In the genomic region with DNA sequence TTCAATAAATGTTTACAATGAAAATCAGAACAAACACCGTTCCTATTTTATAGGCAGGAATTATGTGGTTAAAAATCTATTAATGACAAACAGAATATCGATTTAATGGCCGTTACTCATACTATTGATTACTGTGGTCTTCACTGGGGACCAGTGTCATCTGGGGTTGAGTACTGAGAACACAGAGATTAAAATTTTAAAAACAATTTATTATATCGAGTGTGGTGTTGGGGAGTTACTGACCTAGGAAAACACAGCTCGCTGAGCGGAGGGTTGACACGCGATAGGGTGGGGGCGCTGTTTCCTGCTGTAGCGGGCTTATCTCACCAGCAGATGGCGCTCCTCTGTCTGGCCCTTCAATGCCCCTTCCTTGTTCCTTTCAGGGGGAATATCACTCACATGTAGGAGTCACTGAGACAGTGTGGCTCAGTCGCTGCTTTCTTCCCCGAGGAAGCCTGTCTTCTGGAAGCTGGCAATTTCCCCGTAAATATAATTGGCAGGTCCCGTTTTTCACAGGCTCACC, we compare ENCODE assay signal across 8 mouse cellular contexts.
DNase-seq lines count a peak whose midpoint lies in the region; ATAC-seq and TF ChIP-seq lines count a peak whose summit lies in the region.

No protein-coding gene starts in this region.

- H3K36me3 ChIP-seq in heart, adult 2 months (ENCODE audit: control insufficient read depth, insufficient read depth, low read length): no peaks in the 10 kb centered on the region
- no peaks in the 10 kb centered on the region for H3K36me3 ChIP-seq in hindbrain, embryonic 16.5 days (ENCODE audit: control insufficient read depth, insufficient read depth, low read length)
- H3K36me3 ChIP-seq in midbrain, embryonic 14.5 days (ENCODE audit: control insufficient read depth, insufficient read depth, low read length): no peaks in the 10 kb centered on the region
- H3K36me3 ChIP-seq in splenic B cell, adult 2 months (ENCODE audit: control insufficient read depth, insufficient read depth, low read length, poor library complexity, severe bottlenecking): no peaks in the 10 kb centered on the region

- DNase-seq in heart, adult 2 months: peak; percentile 38 to 67
- no peak for DNase-seq in heart, postnatal 25 days (ENCODE audit: low spot score)
- DNase-seq in ZHBTc4 (ENCODE audit: low read depth, low spot score): peak; percentile 69
- peak; percentile 50 to 70 for DNase-seq in left cerebral cortex, adult 2 months (ENCODE audit: extremely low spot score in 1 of 2, low spot score in 2 of 2)
- peak; percentile 80 for DNase-seq in midbrain, embryonic 14.5 days
- DNase-seq in splenic B cell, adult 2 months (ENCODE audit: low read depth, low spot score): peak; percentile 81

- peak; percentile 75 for ATAC-seq in common myeloid progenitor, adult 5-6 weeks (replicated peaks; ENCODE audit: low read depth, poor library complexity, severe bottlenecking)
- 0 out of 2 replicates have a peak, but pooled peaks have one; percentile 50 for ATAC-seq in hindbrain, embryonic 16.5 days
- no peak for ATAC-seq in midbrain, embryonic 14.5 days (ENCODE audit: low FRiP score, low TSS enrichment)

- no peaks in the 10 kb centered on the region for H3K27me3 ChIP-seq in heart, adult 2 months (ENCODE audit: control insufficient read depth, insufficient read depth, low read length)
- peaks cover 9% of the 10 kb centered on the region for H3K27me3 ChIP-seq in hindbrain, embryonic 16.5 days (replicated peaks; ENCODE audit: control insufficient read depth, insufficient read depth, low read length)
- H3K27me3 ChIP-seq in midbrain, embryonic 14.5 days (ENCODE audit: control insufficient read depth, insufficient read depth, low read length): 0 out of 2 replicates have a peak, but pooled peaks cover 8% of the 10 kb centered on the region
- H3K27me3 ChIP-seq in splenic B cell, adult 2 months (ENCODE audit: control insufficient read depth, insufficient read depth, low read length, poor library complexity, severe bottlenecking): no peaks in the 10 kb centered on the region

- no peak overlapping the region for H3K9ac ChIP-seq in heart, adult 2 months (ENCODE audit: low read depth, low read length)
- H3K9ac ChIP-seq in hindbrain, embryonic 16.5 days (ENCODE audit: low read depth, low read length): no peak overlapping the region
- H3K9ac ChIP-seq in midbrain, embryonic 14.5 days (replicated peaks; ENCODE audit: low read length): no peak overlapping the region

- no peak for TF ChIP-seq EP300 in heart, adult 2 months (IDR thresholded peaks at IDR 0.05; ENCODE audit: insufficient read depth, low read depth, low read length)

- no peak overlapping the region for H3K4me2 ChIP-seq in hindbrain, embryonic 16.5 days (ENCODE audit: low read length)
- no peak overlapping the region for H3K4me2 ChIP-seq in midbrain, embryonic 14.5 days (ENCODE audit: low read length)

- intact Hi-C loops in heart, adult 2 months (cut with DNase I): loop anchor here (1.0 kb wide), 1 partner anchor 752 kb away; no protein-coding TSS in a partner anchor
- intact Hi-C loops in heart, postnatal 25 days (cut with DNase I): loop anchor here (10.0 kb wide), 1 partner anchor 373 kb away; no protein-coding TSS in a partner anchor
- intact Hi-C loops in left cerebral cortex, adult 2 months (cut with DNase I): loop anchor here (1.0 to 10.0 kb wide), 2 partner anchors 353 to 752 kb away; no protein-coding TSS in a partner anchor

- peak; percentile 88 for TF ChIP-seq CTCF in heart, adult 2 months (IDR thresholded peaks at IDR 0.05)
- TF ChIP-seq CTCF in left cerebral cortex, adult 2 months (IDR thresholded peaks at IDR 0.05): peak; percentile 92

- no peaks in the 10 kb centered on the region for H3K9me3 ChIP-seq in hindbrain, embryonic 16.5 days (ENCODE audit: control insufficient read depth, low read length)
- H3K9me3 ChIP-seq in midbrain, embryonic 14.5 days (ENCODE audit: control insufficient read depth, low read length): no peaks in the 10 kb centered on the region

- no peak for TF ChIP-seq POLR2A in heart, adult 2 months (IDR thresholded peaks at IDR 0.05; ENCODE audit: insufficient read depth, low read depth, low read length)

- no peak overlapping the region for H3K27ac ChIP-seq in heart, adult 2 months
- no peak overlapping the region for H3K27ac ChIP-seq in hindbrain, embryonic 16.5 days (ENCODE audit: low read depth, low read length)
- H3K27ac ChIP-seq in left cerebral cortex, adult 2 months: no peak overlapping the region
- no peak overlapping the region for H3K27ac ChIP-seq in midbrain, embryonic 14.5 days (replicated peaks; ENCODE audit: low read depth, low read length)

- no peaks in the 10 kb centered on the region for H3K79me2 ChIP-seq in heart, adult 2 months (replicated peaks; ENCODE audit: control insufficient read depth, insufficient read depth, low read length)

- WGBS in heart, adult 2 months: 20% methylated on average over 15 of the region's 15 CpGs
- 22% methylated on average over 15 of the region's 15 CpGs for WGBS in hindbrain, embryonic 16.5 days
- WGBS in midbrain, embryonic 14.5 days: 23% methylated on average over 15 of the region's 15 CpGs

- no peaks in the 10 kb centered on the region for H3K4me1 ChIP-seq in heart, adult 2 months (ENCODE audit: control insufficient read depth, insufficient read depth, low read length)
- no peaks in the 10 kb centered on the region for H3K4me1 ChIP-seq in hindbrain, embryonic 16.5 days (ENCODE audit: control insufficient read depth, insufficient read depth, low read depth, low read length)
- H3K4me1 ChIP-seq in midbrain, embryonic 14.5 days (ENCODE audit: control insufficient read depth, insufficient read depth, low read length): no peaks in the 10 kb centered on the region

- no peak overlapping the region for H3K4me3 ChIP-seq in heart, adult 2 months
- no peak overlapping the region for H3K4me3 ChIP-seq in hindbrain, embryonic 16.5 days (ENCODE audit: low read length)
- no peak overlapping the region for H3K4me3 ChIP-seq in left cerebral cortex, adult 2 months
- H3K4me3 ChIP-seq in midbrain, embryonic 14.5 days (replicated peaks; ENCODE audit: low read depth, low read length): no peak overlapping the region
